Mouse (Mus musculus): Measurements from ENCODE around the gene Cntn3. TPM values are rescaled to one million over a fixed set of nuclear protein-coding genes. Genes with fewer than 3 reads are reported as not detected.

The Cntn3 gene
- total and polyA plus RNA-seq, 3 experiments = not detected

DNA sequence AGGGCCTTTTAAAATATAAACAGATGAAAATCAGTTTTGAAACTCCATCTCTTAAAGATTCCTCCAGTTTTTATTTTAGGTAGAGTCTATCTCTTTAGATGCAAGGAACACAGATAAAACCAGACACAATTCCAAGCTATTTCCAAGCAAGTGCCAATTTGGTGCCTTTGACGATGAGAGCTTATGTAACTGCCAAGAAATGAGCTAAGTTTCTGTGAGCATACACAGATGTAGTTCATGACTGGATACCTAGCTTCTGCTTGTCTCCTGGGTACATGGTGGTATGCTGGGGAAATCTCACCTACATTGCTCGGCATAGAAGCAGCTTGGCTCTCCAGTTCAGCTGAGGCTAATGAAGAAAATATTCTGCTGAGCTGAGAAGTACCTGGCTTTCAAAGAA, 246.2 kb downstream of the Cntn3 start:
- no peaks in the 10 kb centered on the region for H3K4me1 ChIP-seq (ENCODE audit: control insufficient read depth in 1 of 2, insufficient read depth in 2 of 2)
- no peak overlapping the region for H3K27ac ChIP-seq (ENCODE audit: insufficient read depth, low read depth)
- no peak overlapping the region for H3K4me3 ChIP-seq (replicated peaks in 1 of 3; ENCODE audit: low read depth in 2 of 3, low read length in 2 of 3, poor library complexity in 1 of 3)
- TF ChIP-seq NELFE (IDR thresholded peaks at IDR 0.05; ENCODE audit: low read depth, low read length) (no peak), ELF1 (IDR thresholded peaks at IDR 0.05; ENCODE audit: low read depth, low read length) (no peak), ZNF384 (IDR thresholded peaks at IDR 0.05; ENCODE audit: low read depth, low read length) (no peak), MAZ (IDR thresholded peaks at IDR 0.05; ENCODE audit: low read depth, low read length) (no peak), UBTF (IDR thresholded peaks at IDR 0.05; ENCODE audit: low read depth, low read length) (no peak), EP300 (IDR thresholded peaks at IDR 0.05; ENCODE audit: low read length) (no peak), MYC (IDR thresholded peaks at IDR 0.05; ENCODE audit: low read depth, low read length) (no peak), CHD1 (IDR thresholded peaks at IDR 0.05; ENCODE audit: low read depth, low read length) (no peak), BHLHE40 (IDR thresholded peaks at IDR 0.05; ENCODE audit: low read depth, low read length) (no peak), SMC3 (IDR thresholded peaks at IDR 0.05; ENCODE audit: low read depth, low read length) (no peak), JUND (conservative IDR thresholded peaks at IDR 0.05; ENCODE audit: low read depth, low read length) (no peak), JUN (IDR thresholded peaks at IDR 0.05; ENCODE audit: insufficient read depth, low read depth, low read length) (no peak), CTCF (conservative IDR thresholded peaks at IDR 0.05 in 1 of 2, IDR thresholded peaks at IDR 0.05 in 1 of 2; ENCODE audit: low read depth in 2 of 2, low read length in 2 of 2) (no peak), RAD21 (IDR thresholded peaks at IDR 0.05; ENCODE audit: low read depth, low read length) (no peak), ZKSCAN1 (IDR thresholded peaks at IDR 0.05; ENCODE audit: borderline replicate concordance, low read depth, low read length) (no peak), NRF1 (IDR thresholded peaks at IDR 0.05; ENCODE audit: low read depth, low read length) (no peak), TCF12 (IDR thresholded peaks at IDR 0.05; ENCODE audit: low read depth, low read length) (no peak), POLR2AphosphoS2 (IDR thresholded peaks at IDR 0.05; ENCODE audit: low read depth, low read length) (no peak), MAX (IDR thresholded peaks at IDR 0.05; ENCODE audit: low read length) (no peak), TBP (conservative IDR thresholded peaks at IDR 0.05; ENCODE audit: low read depth, low read length) (no peak)
- H3K9me3 ChIP-seq (replicated peaks; ENCODE audit: low read length) = peaks cover 27% of the 10 kb centered on the region
- DNase-seq (ENCODE audit: extremely low read depth) = no peak
- no peak overlapping the region for H3K9ac ChIP-seq (ENCODE audit: insufficient read depth, low read depth)
- dilution Hi-C loops (cut with MboI; ENCODE audit: extremely low pct_ligation_motif_present, extremely low pct_unique_long_range_greater_than_20kb, low sequenced_read_pairs) (no loop called here), in situ Hi-C loops (cut with MboI; ENCODE audit: low pct_ligation_motif_present, low pct_unique_long_range_greater_than_20kb, low sequenced_read_pairs) (no loop called here)
- H3K27me3 ChIP-seq (replicated peaks) = no peaks in the 10 kb centered on the region
- H3K4me2 ChIP-seq (ENCODE audit: insufficient read depth, low read depth, poor library complexity, severe bottlenecking) = no peak overlapping the region
- no peaks in the 10 kb centered on the region for H3K79me2 ChIP-seq (replicated peaks; ENCODE audit: control insufficient read depth, extremely low read depth, insufficient read depth, poor library complexity, severe bottlenecking)
- H3K36me3 ChIP-seq (replicated peaks in 1 of 2; ENCODE audit: control insufficient read depth in 1 of 2, insufficient read depth in 1 of 2, low read length in 1 of 2) = no peaks in the 10 kb centered on the region

DNA sequence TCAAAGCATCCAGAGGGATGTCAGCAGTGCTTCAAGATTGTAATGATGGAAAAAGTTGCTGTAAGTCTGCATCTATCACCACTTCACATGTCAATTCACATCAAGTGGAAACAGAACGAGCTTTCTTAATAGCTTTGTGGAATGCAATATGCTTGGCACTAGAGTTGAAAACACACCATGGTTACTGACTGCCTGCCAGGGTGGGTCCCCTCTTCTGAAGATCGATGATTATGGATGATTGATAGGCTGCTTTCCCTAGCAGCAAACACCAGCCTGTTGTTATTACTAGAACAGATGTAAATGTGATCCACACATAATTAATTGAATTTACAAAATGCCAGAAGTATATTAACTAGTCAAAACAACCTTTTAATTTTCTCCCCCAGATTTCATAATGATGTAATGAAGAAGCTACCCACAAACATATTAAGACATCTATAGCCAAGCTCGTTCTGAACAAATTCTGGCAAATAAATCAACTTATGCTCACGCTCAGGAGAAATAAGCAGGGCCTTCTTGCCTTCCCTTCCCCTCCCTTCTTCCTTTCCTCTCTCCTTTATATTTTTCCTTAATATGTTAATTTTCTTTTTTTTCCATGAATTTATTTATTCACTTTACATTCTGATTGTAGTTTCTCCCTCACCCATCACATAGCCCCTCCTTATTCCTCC, 250.2 kb downstream of the Cntn3 start:
- Histone ChIP-seq H3K27ac (ENCODE audit: insufficient read depth, low read depth) (no peak overlapping the region), H3K9ac (ENCODE audit: insufficient read depth, low read depth) (no peak overlapping the region), H3K4me3 (replicated peaks in 1 of 3; ENCODE audit: low read depth in 2 of 3, low read length in 2 of 3, poor library complexity in 1 of 3) (no peak overlapping the region), H3K4me1 (ENCODE audit: control insufficient read depth in 1 of 2, insufficient read depth in 2 of 2) (no peaks in the 10 kb centered on the region), H3K4me2 (ENCODE audit: insufficient read depth, low read depth, poor library complexity, severe bottlenecking) (no peak overlapping the region), H3K9me3 (replicated peaks; ENCODE audit: low read length) (peaks cover 27% of the 10 kb centered on the region), H3K36me3 (replicated peaks in 1 of 2; ENCODE audit: control insufficient read depth in 1 of 2, insufficient read depth in 1 of 2, low read length in 1 of 2) (no peaks in the 10 kb centered on the region), H3K27me3 (replicated peaks) (no peaks in the 10 kb centered on the region), H3K79me2 (replicated peaks; ENCODE audit: control insufficient read depth, extremely low read depth, insufficient read depth, poor library complexity, severe bottlenecking) (no peaks in the 10 kb centered on the region)
- dilution Hi-C loops (cut with MboI; ENCODE audit: extremely low pct_ligation_motif_present, extremely low pct_unique_long_range_greater_than_20kb, low sequenced_read_pairs) (no loop called here), in situ Hi-C loops (cut with MboI; ENCODE audit: low pct_ligation_motif_present, low pct_unique_long_range_greater_than_20kb, low sequenced_read_pairs) (no loop called here)
- TF ChIP-seq TCF12 (IDR thresholded peaks at IDR 0.05; ENCODE audit: low read depth, low read length) (no peak), MYC (IDR thresholded peaks at IDR 0.05; ENCODE audit: low read depth, low read length) (no peak), TBP (conservative IDR thresholded peaks at IDR 0.05; ENCODE audit: low read depth, low read length) (no peak), RCOR1 (conservative IDR thresholded peaks at IDR 0.05; ENCODE audit: low read depth, low read length) (no peak), MXI1 (IDR thresholded peaks at IDR 0.05; ENCODE audit: low read depth, low read length) (no peak), CTCF (conservative IDR thresholded peaks at IDR 0.05 in 1 of 2, IDR thresholded peaks at IDR 0.05 in 1 of 2; ENCODE audit: low read depth in 2 of 2, low read length in 2 of 2) (no peak), POLR2A (IDR thresholded peaks at IDR 0.05; ENCODE audit: low read depth, low read length) (no peak), HCFC1 (IDR thresholded peaks at IDR 0.05; ENCODE audit: low read depth, low read length) (no peak), RAD21 (IDR thresholded peaks at IDR 0.05; ENCODE audit: low read depth, low read length) (no peak), ZMIZ1 (IDR thresholded peaks at IDR 0.05; ENCODE audit: low read depth, low read length) (no peak), JUND (conservative IDR thresholded peaks at IDR 0.05; ENCODE audit: low read depth, low read length) (no peak), POLR2AphosphoS2 (IDR thresholded peaks at IDR 0.05; ENCODE audit: low read depth, low read length) (no peak), E2F4 (IDR thresholded peaks at IDR 0.05; ENCODE audit: insufficient replicate concordance, low read depth, low read length) (no peak), MAX (IDR thresholded peaks at IDR 0.05; ENCODE audit: low read length) (no peak), USF2 (conservative IDR thresholded peaks at IDR 0.05; ENCODE audit: low read depth, low read length) (no peak), NRF1 (IDR thresholded peaks at IDR 0.05; ENCODE audit: low read depth, low read length) (no peak), SMC3 (IDR thresholded peaks at IDR 0.05; ENCODE audit: low read depth, low read length) (no peak), MAFK (IDR thresholded peaks at IDR 0.05; ENCODE audit: insufficient replicate concordance, low read length) (no peak), NELFE (IDR thresholded peaks at IDR 0.05; ENCODE audit: low read depth, low read length) (no peak)
- no peak for DNase-seq (ENCODE audit: extremely low read depth)

Measured in CH12.LX (cell line).